Mouse (Mus musculus) gastrocnemius, adult 2 months (tissue): ENCODE measurements at regions not wholly inside any gene's neighbourhood (a gene's known extent, or its start where the extent isn't known, plus 50 kb on each side); places are given as distances from the start of the nearest gene placed in this dataset.

Experiments used
- DNase-seq: peaks from one replicate; pipeline ENCODE4 v3.0.0; 2022
- H3K27ac ChIP-seq: fragments of 200-600 bp; 2 replicates; pipeline ENCODE4 v1.8.1; 2022; ENCODE audit warnings: mild to moderate bottlenecking
- H3K4me3 ChIP-seq: fragments of 200-600 bp; 2 replicates; pipeline ENCODE4 v1.8.1; 2022; ENCODE audit warnings: mild to moderate bottlenecking, moderate library complexity
- CTCF ChIP-seq: fragments of 200-600 bp; IDR thresholded peaks from 2 replicates; pipeline ENCODE4 v1.8.1; 2022; ENCODE audit warnings: antibody characterized with exemption, mild to moderate bottlenecking, moderate library complexity
- intact Hi-C: fragments of 180-260 bp; cut with DNase I; formaldehyde crosslinking; loops from one replicate; pipeline ENCODE4 v1.15.1; 2025

DNA sequence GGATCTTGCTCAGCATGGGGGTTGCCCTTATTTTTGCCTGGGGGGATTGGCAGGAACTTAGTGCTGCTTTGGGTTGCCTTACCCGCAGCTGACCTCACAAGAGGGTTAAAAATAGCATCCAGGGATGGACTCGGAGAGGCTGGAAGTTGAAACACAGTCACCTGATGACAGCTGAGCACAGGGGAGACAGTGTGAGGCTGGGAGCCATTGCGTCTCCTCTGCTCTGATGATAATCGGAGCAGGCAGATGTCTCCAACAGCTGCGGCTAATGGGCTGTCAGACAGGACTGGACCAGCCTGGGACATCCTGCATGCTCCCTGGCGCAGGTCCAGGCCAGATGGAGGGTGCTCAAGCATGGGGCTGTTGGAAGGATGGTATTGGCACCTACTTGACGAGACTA lies 165.1 kb downstream of the 9530068E07Rik start:
- peak; percentile 31 for DNase-seq
- H3K4me3 ChIP-seq: no peak overlapping the region
- no peak for TF ChIP-seq CTCF
- no peak overlapping the region for H3K27ac ChIP-seq
- intact Hi-C loops: no loop called here

DNA sequence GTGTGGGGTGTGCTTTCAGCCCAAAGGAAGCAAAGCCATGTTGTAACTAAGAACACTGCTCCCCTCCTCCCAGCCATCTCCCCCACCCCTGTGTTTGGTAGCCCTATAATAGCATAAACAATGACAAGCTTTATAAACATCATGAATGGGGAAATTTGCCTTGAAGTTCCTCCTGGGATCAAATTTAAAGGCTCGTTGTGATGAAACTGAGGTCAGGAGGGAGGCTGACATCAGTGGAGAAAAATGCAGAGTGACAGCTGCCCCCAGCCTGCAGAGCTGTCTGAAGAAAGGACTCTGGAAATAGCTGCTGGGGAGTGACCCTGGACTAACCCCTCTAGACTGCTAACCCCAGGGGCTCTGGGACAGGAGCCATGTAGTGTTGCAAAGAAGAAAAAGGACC lies 169.2 kb downstream of the 9530068E07Rik start:
- DNase-seq: no peak
- H3K27ac ChIP-seq: no peak overlapping the region
- TF ChIP-seq CTCF: no peak
- no peak overlapping the region for H3K4me3 ChIP-seq
- intact Hi-C loops: no loop called here

DNA sequence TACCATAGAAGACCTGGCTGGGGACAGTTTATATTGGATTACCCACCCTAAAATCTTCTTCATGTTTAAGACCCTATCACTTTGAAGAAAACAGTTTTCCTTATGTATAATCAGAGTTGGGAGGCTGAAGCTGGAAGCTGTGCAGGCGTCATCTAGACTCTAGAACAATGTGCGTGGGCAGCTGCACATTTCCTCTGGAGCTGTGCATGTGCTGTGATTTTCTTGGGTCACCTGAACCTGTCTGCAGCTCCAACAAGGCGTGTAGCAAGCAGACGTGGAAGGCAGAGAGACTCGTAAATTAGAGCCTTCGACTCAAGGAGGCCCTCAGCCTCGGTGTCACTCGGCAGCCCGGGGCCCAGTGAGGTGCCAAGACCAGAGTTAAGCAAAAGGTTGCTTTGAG lies 169.8 kb downstream of the 9530068E07Rik start:
- intact Hi-C loops: no loop called here
- DNase-seq: no peak
- no peak for TF ChIP-seq CTCF
- Histone ChIP-seq H3K4me3 (no peak overlapping the region), H3K27ac (no peak overlapping the region)

DNA sequence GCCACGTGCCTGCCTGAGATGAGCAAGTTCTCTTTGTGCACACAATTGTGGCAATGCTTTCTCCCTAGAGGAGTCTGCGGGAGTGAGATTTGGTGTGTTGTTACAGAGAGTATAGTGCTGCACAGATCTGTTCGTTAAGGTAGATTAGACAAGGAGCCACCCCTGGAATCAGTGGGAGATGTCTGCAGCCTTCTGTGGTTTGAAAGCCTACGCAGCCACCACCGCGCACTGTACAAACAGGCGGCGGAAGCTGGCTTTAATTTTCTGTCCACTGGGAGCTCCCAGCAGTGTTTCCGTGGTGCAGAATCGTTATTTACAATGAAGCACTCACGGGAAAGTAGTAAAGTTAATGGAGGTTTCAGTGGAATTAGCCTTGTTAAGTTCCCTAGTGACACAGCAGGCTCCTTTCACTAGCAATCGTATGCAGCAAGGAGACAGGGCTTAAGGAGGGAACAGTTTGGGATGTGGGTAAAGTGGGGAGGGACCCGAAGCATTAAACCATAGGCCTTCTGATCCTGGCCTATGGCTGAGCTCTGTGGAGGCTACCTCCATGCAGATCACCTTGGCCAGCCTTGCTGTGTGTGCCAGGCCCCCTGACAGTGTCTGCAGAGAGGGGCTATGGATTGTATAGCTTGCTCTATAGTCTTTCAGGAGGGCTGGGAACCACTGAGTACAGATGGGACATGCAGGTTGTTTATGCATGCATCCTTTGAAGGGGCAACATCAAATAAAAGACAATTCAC lies 171.9 kb downstream of the 9530068E07Rik start:
- H3K27ac ChIP-seq: no peak overlapping the region
- DNase-seq: no peak
- no peak overlapping the region for H3K4me3 ChIP-seq
- no peak for TF ChIP-seq CTCF
- intact Hi-C loops: no loop called here

DNA sequence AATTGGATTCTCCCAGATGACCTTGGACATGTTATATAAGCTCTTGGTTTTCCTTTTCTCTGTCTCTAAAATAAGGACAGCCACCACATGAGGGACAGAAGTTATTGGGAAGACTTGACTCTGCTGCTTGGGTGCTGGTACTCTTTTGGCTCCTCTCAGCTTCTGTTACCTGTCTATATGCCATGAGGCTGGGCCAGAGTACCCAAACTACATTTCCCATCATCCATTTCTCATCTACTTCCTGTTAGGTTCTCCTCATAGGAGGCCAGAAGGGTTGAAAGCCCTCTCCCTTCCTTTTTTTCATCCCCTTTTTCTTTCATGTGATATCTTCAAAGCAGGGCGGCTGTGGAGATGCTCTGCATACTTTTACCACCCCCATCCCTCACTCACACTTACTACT lies 172.6 kb downstream of the 9530068E07Rik start:
- Histone ChIP-seq H3K4me3 (no peak overlapping the region), H3K27ac (no peak overlapping the region)
- no peak for DNase-seq
- TF ChIP-seq CTCF: no peak
- intact Hi-C loops: no loop called here

DNA sequence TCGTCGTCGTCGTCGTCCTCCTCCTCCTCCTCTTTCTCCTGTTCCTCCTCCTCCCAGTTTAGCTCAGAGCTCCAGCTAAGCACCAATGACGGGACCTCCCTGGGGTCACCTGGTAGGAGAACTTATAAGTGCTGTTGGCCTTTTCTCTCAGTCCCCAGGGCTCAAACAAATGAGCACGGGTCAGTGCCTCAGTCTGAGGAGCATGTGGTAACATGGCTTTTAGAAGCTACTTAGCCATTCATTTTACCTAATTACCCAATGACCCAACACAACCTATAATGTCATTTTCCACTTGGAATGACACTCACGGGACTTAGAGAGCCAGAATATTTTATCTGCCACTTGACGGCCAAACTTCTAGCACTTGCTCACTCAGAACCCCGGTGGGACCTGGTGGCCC lies 173.5 kb downstream of the 9530068E07Rik start:
- H3K4me3 ChIP-seq: no peak overlapping the region
- intact Hi-C loops: no loop called here
- no peak for TF ChIP-seq CTCF
- no peak for DNase-seq
- H3K27ac ChIP-seq: no peak overlapping the region

DNA sequence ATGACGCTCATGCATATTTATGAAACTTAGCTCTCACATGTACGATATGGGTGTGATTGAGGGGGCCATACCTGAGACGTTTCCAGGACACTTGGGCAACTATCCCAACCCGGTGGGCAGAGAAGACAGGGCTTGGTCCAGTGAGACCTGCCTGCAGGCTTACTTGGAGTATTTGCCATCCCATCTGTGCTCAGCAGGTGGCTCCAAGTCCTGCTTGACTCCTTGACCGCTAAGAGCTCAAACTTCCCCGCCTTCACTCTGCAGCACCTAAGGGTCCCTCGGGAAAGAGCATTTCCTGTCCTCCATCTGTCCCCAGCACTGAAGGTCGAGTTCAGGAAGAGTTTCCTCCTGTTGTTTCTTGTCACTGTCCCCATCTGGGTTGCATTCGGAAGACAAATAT lies 182.2 kb downstream of the 9530068E07Rik start:
- intact Hi-C loops: no loop called here
- Histone ChIP-seq H3K4me3 (no peak overlapping the region), H3K27ac (no peak overlapping the region)
- no peak for DNase-seq
- no peak for TF ChIP-seq CTCF

DNA sequence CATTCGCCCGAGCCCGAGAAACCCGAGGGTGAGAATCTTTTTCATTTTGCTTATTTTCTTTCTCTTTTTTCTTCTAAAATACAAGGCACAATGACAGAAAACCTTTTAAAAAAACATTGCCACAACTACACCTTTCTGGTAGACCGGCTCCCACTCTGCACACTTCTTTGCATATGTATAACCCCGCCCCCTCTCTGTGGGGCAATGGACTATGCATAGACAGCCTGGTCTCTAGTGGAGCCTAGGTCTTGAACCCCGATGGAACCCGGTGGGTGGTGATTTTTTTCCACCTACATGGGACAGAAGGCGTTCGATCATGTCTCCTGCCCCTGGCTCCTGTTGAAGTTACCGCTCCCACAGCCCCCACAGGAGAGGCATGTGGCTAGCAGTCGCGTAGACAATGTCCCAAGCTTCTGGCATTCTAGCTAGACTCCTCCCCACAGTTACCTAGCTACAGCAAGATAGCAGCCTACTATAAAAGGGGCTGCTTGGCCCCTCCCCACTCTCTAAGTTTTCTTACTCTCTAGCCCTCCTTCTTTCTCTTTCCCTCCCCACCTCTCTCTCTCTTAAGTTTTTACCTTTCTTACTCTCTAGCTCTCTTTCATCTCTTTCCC lies 183.6 kb downstream of the 9530068E07Rik start:
- no peak overlapping the region for H3K27ac ChIP-seq
- TF ChIP-seq CTCF: no peak
- intact Hi-C loops: no loop called here
- DNase-seq: no peak
- no peak overlapping the region for H3K4me3 ChIP-seq

DNA sequence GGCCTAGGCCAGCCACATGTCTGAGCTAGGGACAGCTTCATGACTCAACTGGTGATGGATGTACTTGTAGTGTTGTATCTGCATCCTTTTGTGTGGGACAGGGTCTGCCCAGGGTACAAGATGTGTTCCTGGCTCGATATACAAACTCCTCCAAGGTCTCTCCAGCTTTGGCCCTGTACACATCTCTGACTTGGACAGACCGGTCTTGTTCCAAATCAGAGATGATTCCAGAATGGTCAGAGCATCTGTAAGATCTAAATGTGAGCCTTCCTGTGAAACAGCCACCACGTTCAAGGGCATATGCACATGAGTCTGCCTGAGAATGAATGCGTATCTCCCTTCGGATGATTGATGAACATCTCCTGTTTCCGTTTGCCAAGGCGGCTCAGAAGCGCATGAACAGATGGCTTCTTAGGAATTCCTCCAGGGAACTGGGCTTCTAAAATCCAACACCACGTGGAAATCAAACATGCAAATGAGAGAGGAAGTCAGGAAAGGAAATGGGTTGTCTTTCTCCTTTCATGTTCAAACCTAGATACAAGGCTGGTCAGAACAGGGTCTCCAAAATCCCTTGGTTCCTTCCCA lies 172.7 kb upstream of the Fstl4 start:
- DNase-seq: no peak
- Histone ChIP-seq H3K4me3 (no peak overlapping the region), H3K27ac (no peak overlapping the region)
- TF ChIP-seq CTCF: no peak
- intact Hi-C loops: no loop called here

DNA sequence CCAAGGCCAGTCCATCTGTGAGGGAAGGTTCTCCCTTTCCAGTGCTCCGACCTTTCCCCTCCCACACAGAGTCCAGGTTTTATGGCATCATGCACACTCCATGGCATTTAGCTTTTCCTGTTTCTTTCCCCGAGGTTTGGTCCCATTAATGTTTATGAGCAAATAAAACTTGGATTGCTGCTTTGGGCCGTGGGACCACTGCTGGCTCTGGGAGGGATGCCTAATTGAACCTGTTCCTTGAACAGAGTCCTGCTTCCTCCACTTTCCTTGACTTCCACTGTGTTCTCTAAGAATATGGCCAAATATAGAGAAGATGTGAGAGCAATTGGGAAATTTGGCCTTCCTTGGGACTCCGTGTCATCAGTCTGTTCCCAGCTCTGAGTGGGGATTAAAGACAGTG lies 170.3 kb upstream of the Fstl4 start:
- intact Hi-C loops: no loop called here
- no peak for DNase-seq
- Histone ChIP-seq H3K4me3 (no peak overlapping the region), H3K27ac (no peak overlapping the region)
- no peak for TF ChIP-seq CTCF

DNA sequence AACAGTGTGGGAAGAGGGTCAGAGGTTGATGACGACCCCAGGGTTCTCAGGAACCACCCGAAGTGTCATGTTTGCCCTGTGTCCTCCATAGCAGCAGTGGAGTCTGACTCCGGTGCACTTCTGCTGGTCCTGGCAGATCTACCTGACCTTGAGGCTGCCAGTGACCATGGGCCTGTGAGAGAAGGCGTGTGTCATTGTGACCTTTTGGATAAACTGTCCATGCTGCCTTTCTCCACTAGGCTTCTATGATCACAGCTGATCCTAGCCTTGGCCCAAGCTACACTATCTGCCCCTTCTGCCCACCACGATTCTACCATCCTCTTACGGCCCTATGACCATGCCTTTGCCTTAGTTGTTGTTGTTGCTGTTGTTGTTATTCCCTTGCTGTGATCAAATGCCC lies 163.2 kb upstream of the Fstl4 start:
- no peak overlapping the region for H3K4me3 ChIP-seq
- TF ChIP-seq CTCF: no peak
- no peak overlapping the region for H3K27ac ChIP-seq

DNA sequence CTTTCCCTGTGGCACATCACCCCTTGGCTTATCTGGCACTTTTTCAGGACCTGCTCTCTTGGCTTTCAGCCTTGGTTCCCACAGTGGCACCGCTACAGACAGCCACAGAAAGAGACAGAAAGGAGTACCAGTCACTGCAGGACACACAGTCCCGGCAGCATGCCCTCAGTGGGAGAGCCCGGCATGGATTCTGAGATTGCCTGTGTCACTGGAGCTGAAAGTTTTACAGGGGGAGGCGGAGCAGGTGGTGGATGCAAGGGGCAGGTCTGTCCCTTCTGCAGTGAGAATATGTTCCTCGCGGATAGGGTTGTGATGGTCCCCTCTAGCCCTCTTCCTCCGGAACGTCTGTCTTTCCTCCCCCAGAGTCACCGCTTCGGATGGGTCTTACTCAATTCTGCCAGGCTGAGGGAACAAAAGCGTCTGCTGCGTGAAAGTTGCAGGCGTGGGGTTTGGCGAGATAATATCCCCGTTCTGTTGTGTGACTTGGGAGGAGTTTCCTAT lies 162.3 kb upstream of the Fstl4 start:
- H3K27ac ChIP-seq: no peak overlapping the region
- no peak for TF ChIP-seq CTCF
- intact Hi-C loops: no loop called here
- no peak overlapping the region for H3K4me3 ChIP-seq
- DNase-seq: no peak

More for the DNA sequence above, 163.2 kb upstream of the Fstl4 start:
- no peak for DNase-seq
- intact Hi-C loops: no loop called here

DNA sequence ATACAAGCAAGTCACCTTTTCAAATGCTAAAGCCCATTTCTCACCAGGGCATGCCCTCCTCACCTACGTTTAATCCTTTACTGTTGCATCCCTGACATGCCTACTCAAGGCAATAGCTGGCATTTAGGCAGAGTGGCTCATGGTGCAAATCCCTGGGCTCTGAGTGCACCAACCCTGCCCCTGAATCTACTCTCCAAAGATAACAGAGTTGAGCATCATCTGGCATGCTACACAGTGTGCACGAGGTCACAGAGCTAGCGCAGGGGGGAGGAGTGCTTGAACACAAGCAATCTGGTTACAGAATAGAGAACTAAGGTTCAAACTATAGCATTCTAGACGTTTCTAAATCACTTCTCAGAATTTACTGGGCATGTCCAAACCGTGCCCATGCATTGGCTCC lies 161.6 kb upstream of the Fstl4 start:
- intact Hi-C loops: no loop called here
- DNase-seq: no peak
- Histone ChIP-seq H3K27ac (no peak overlapping the region), H3K4me3 (no peak overlapping the region)
- TF ChIP-seq CTCF: no peak
